Mouse (Mus musculus) gastrocnemius, adult 8-10 months (tissue): ENCODE measurements at regions not wholly inside any gene's neighbourhood (a gene's known extent, or its start where the extent isn't known, plus 50 kb on each side); places are given as distances from the start of the nearest gene placed in this dataset.

Experiments
- DNase-seq, 2 experiments: peaks; one replicate each; pipeline ENCODE4 v3.0.0; 2022; ENCODE audit warnings: low spot score in 2 of 2

GRCm38 (mm10) chr7:73138269-73138668, 237.0 kb upstream of the Rgma start:
- peak; percentile 9 to 17 for DNase-seq

DNA sequence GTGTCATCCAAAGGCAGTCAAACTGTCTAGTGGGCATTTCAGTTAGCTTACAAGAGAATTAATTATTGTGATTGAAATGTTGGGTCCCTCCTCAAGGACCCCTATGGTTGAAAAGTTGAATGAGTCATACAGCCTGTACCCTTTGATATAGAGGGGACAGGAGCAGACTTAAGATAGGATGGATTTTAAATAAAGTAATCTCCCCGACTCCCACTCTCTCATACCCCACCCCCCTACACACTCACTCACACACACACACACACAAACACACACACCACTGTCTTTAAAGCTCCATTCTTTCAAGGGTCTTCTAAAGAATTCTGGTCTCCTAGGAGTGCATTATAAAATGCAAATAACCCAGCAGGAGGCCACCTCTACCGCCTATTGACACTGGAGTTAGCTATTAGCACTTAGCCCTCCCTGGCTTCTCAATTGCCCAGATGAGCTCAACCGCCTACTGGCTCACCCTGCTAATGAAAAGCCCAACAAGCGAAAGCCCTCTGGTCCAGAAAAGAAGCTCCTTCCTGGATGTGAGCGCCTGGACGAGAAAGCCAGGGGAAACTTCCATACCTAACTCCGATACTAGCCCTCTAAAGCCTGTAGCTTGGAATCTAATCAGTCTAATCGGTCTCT, 236.3 kb upstream of the Rgma start:
- DNase-seq = no peak

DNA sequence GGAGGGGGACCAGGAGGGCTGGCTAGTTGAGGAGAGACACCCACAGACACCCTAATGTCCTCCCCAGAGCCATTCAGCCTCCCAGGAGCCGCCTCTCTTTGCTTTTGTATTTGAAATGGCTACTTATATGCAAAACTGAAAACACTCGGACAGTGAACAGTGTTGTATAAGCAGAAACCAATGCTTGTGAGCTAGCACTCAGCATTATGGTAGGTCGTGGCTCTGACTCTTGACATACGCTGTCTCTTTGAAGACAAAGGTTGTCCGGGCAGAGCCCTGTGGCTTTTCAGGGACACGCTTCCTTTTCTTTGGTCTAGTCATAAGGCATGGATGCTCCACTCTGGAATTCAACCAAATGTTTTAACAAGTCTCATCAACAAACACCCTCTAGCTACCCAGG, 235.4 kb upstream of the Rgma start:
- no peak for DNase-seq

DNA sequence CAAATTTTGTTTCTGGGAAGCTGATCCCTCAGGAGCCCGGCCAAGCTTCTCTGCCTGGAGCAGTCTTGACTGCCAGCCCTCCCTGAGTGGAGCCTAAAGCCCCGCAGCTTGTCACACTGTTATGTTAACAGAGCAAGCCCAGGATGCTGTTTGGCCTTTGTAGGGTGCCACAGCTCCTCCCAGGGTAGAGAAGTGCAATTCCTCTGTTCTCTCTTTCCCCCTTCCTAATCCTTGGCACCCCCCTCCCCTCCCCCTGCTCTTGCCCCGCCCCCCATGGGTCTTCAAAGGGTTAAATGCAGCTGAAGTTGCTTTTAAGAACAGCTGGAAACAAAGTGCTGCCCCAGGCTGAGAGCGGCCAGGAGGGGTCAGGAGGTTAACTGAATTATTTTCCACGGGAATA, 234.1 kb upstream of the Rgma start:
- DNase-seq = peak in 1 of 2 experiments; percentile 19

DNA sequence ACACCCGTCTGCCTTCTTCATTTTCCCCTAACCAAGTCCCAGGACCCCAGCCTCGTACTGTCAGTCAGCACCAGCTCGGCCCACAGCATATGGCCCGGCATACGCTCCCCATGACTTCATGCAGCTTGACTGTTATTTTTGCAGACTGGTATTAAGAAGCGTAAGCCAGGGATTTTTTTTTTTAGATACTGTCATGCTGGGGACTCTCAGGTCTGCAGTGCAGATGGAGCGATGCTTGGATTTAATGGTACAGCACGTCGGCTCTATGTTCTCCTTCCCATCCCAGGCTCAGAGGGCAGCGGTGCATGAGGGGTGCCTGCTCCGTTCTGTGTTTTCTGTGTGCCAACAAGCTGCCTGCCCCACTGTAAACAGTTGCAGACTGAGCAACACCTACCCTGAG, 231.4 kb upstream of the Rgma start:
- DNase-seq = no peak

DNA sequence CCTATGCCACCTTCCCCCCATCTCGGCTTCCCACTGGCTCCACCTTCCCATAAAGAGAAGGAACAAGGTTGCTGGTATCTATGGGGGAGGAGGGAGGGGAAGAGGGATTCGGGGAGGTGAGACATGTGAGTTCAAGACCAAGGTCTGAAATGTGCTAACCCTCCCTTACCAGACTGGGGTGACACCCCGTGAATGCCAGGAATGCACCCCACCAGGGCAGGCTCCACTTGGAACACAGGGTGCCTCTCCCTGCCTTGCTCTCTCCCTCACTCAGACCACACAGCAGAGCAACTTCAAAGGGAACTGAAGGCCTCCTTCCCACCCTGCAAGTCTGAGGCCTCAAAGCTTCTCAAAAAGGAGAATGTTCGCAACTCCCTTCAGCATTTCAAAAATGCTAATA, 230.5 kb upstream of the Rgma start:
- no peak for DNase-seq

DNA sequence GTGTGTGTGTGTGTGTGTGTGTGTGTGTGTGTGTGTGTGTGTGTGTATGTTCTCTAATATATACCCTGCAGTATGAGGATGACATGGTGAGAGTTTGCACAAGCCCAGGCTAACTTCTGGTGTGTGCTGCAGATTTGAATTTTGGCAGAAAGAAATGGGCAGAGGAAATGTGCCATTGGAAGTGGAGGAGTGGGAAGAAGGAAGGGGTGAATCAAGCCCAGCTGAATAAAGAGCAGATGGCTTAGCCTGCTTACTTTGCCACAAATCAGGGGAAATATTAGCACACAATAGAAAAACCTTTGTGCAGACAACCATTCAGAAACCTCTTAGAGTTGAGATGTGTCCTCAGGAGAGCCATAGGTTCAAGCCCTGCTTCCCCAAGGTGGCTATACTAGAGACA, 228.1 kb upstream of the Rgma start:
- DNase-seq = no peak

- DNase-seq = no peak
Measured at GRCm38 (mm10) chr7:73150436-73150835, 224.9 kb upstream of the Rgma start.

DNA sequence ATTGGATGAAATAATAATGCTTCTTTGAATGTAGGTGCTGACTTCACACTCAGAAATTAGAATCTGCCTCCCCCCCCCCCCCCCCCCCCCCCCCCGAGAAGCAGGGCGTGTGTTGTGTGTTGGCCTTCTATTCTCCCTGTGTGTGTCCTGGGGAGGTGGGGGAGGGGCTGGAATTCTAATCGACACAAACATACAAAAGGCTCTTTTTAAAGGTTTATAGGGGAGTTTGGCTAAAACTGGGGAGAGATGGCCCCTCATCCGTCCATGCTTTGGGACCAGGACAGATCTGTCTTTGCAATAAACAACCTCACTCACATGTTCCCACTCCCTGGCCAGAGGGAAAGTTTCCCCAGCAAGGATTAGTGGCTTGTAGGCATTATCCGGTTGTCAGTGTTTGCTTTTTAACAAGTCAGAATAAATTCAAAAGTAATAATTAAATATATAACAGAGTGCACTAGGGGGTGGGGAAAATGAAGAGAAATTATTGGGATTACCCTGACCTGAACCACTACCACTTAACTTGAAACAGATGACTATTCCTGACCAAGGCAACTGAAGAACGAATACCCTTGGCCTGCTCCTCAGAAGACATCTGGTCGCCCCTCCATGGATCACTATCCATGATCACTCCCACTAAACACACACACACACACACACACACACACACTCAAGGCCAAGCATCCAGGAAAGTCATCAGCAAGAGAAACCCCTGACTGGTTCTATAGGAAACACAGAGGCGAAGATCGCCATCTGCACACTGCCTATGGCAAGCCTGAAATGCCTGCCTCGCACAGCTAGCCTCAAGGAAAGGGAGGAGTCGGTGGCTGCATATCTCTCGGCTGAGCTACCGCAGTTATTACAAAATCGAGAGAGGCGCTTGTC, 223.5 kb upstream of the Rgma start:
- DNase-seq = no peak

- no peak for DNase-seq
Measured at GRCm38 (mm10) chr7:73153668-73154067, 221.6 kb upstream of the Rgma start.

GRCm38 (mm10) chr7:73158833-73159232, 216.5 kb upstream of the Rgma start:
- DNase-seq = no peak

DNA sequence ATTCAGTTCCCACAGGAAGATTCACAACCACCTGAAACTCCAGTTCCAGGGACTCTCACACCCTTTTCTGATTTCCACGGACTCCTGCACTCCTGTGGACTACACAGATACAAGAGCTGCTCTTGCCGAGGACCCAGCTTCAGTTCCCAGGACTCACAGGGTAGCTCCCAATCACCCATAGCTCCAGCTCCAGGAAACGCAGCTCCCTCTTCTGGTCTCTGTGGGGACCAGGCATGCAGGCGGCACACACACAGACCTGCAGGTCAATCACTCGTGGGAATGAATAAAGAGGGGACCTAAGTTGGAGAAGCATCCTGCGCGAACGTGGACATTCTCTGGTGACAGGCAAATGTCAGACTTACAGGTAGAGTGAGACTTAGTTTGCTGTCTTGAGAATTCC, 214.3 kb upstream of the Rgma start:
- DNase-seq = no peak

- no peak for DNase-seq
Measured at GRCm38 (mm10) chr7:73163687-73164086, 211.6 kb upstream of the Rgma start.

DNA sequence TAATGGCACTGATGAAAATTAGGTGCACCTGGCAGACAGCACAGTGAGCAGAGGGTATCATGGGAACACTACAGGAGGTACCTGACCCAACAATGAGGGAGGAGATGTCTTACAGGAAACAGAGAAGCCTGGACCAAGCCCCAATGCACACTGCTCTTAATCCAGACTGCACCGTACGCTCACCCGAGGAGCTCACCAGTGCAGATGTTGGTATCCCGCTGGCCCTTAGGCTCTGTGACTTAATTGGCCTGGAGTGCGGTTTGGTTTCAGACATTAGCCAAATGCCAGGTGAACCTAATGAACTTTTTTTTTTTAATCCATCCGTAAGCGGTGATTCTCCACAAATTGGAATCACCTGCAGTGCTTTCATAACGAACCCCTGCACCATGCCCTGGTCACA, 209.8 kb upstream of the Rgma start:
- no peak for DNase-seq

GRCm38 (mm10) chr7:73169416-73169815, 205.9 kb upstream of the Rgma start:
- DNase-seq = no peak

- no peak for DNase-seq
Measured at GRCm38 (mm10) chr7:73172615-73173014, 202.7 kb upstream of the Rgma start.

DNA sequence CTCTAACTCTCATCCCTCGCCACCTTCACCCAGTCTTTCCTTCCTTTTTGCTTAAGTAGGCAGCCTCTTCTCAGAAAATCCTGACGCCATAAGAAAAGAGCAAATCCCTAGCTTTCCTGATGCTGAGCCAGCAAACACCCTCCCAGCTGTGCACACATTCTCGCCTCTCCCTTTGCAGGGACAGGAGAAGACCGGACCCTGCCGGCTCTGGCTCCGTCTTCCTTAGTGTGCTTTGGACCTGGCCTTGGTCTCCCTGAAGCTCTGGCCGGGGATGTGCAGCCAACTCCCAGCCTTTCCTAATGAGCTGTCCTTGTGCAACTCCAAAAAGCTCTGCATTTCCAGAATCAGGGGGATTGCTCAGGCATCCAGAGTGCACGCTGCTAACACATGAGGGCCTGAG, 191.5 kb upstream of the Rgma start:
- DNase-seq = peak; percentile 37 to 64

- DNase-seq = no peak
Measured at GRCm38 (mm10) chr7:73184208-73185070, 190.9 kb upstream of the Rgma start.

DNA sequence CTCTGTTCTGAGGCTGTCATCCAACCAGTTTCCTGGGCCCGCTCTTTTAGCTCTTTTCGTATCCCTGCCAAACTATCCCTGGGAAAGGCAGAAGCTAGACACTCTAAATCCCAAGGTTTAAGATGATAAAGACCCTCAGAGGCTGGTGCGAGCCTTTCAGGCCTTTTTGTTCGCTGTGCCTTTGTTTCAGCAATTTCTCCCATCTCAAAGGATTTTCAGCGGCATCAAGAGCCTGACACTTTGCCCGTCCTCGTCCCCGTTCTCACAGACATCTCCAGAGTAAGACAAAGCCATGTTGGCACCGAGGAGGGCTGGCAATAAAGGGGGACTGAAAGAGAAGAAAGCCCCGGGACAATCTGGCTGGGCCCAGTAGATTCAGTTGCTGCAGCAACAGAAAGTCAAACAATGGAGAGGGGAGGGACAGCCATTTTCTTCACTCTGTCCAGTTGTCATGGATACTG, 190.2 kb upstream of the Rgma start:
- no peak for DNase-seq

DNA sequence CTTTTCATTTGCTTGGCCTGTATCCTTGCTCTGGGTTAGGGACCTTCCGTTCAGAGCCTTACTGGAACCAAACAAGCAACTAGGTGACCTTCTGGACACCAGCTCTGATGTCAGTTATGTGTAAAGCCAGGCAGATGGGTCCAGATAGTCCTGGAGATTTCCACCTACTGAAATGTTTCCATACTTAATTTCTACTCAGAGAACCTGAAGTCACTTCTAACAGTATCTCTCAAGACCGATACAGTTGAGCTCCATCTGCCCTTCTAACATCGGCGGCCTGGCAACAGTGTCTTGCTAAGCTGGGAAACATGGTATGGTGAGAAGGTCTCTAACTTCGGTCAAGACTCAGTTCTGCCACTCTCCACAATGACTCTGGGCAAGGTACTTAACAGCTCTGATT, 189.7 kb upstream of the Rgma start:
- no peak for DNase-seq

DNA sequence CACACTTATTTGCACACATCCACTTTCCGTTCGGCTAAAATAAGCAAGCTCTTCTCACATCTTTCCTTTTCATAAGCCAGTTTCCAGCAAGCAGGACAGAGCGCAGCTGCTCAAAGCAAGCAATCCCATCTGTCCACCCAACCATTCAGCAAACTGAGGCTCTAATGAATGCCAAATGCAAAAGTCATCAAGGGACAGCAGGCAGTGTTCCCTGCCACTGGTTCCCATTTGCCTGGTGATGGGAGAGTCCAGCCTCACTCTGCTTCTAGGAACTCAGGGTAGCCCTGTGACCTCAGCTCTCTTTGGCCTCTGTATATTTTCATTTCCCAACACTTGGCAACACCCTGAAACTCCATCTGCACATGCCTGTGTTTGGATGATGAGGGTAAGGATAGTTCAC, 188.8 kb upstream of the Rgma start:
- peak; percentile 21 to 38 for DNase-seq
